Mouse (Mus musculus) A20 (cell line): ENCODE measurements around the gene Exosc5.

Experiments
- DNase-seq: peaks from one replicate; pipeline ENCODE4 v3.0.0-alpha.2; 2011; ENCODE audit warnings: low read depth, low spot score

Gene Exosc5

GRCm38 (mm10) chr7:25705801-25706251 is 46.9 kb downstream of the Exosc5 start:
- peak; percentile 19 for DNase-seq

- DNase-seq, result peak; percentile 75
Observed at GRCm38 (mm10) chr7:25706578-25707170, 47.7 kb downstream of the Exosc5 start.

GRCm38 (mm10) chr7:25707581-25708292 is 48.8 kb downstream of the Exosc5 start:
- no peak for DNase-seq

- no peak for DNase-seq
Observed at GRCm38 (mm10) chr7:25709961-25710360, 51.0 kb downstream of the Exosc5 start.

- DNase-seq, result no peak
Observed at GRCm38 (mm10) chr7:25710519-25711130, 51.7 kb downstream of the Exosc5 start.

- DNase-seq, result peak; percentile 40
Observed at GRCm38 (mm10) chr7:25711165-25711564, 52.2 kb downstream of the Exosc5 start.

GRCm38 (mm10) chr7:25711731-25712197 is 52.8 kb downstream of the Exosc5 start:
- peak; percentile 25 for DNase-seq

- DNase-seq, result no peak
Observed at GRCm38 (mm10) chr7:25712801-25713200, 53.8 kb downstream of the Exosc5 start.

- DNase-seq, result no peak
Observed at GRCm38 (mm10) chr7:25714581-25714980, 55.6 kb downstream of the Exosc5 start.

GRCm38 (mm10) chr7:25715731-25716271 is 56.8 kb downstream of the Exosc5 start:
- DNase-seq, result no peak

- DNase-seq, result no peak
Observed at GRCm38 (mm10) chr7:25717478-25717877, 58.5 kb downstream of the Exosc5 start.

GRCm38 (mm10) chr7:25718788-25719417 is 59.9 kb downstream of the Exosc5 start, which contains the start of gene Ccdc97:
Ccdc97 (minus strand) TSS chr7:25719088.
- peak; percentile 97 for DNase-seq

- peak; percentile 66 for DNase-seq
Observed at GRCm38 (mm10) chr7:25719761-25720610, 61.0 kb downstream of the Exosc5 start.

- no peak for DNase-seq
Observed at GRCm38 (mm10) chr7:25720760-25721159, 61.8 kb downstream of the Exosc5 start.
